Mouse (Mus musculus) intestine, embryonic 15.5 days (tissue): ENCODE measurements around the gene Dcaf8. TPM values are rescaled to one million over a fixed set of nuclear protein-coding genes. Genes with fewer than 3 reads are reported as not detected.
"Not testable (repeated sequence)": the region's sequence is repeated elsewhere in the genome, so short reads cannot be mapped to it uniquely, and the experiment has no call there.

Experiments
- ATAC-seq: fragments of 200-750 bp; cut with Nextera tagmentation; 2 replicates; pipeline ENCODE4 v1.8.0; 2017; ENCODE audit warnings: moderate TSS enrichment, moderate library complexity
- H3K27ac ChIP-seq: fragments of 300-500 bp; sonication (generic); 2 replicates; pipeline ENCODE4 v1.5.1; 2015; ENCODE audit warnings: mild to moderate bottlenecking, inconsistent platforms
- H3K27me3 ChIP-seq: fragments of 300-500 bp; sonication (generic); replicated peaks from 2 replicates; pipeline ENCODE4 v1.6.1; 2015; ENCODE audit warnings: inconsistent platforms
- H3K36me3 ChIP-seq: fragments of 300-500 bp; sonication (generic); 2 replicates; pipeline ENCODE4 v1.6.1; 2015; ENCODE audit warnings: inconsistent platforms
- H3K4me1 ChIP-seq: fragments of 300-500 bp; sonication (generic); replicated peaks from 2 replicates; pipeline ENCODE4 v1.6.1; 2015; ENCODE audit warnings: inconsistent platforms
- H3K4me2 ChIP-seq: fragments of 300-500 bp; sonication (generic); replicated peaks from 2 replicates; pipeline ENCODE4 v1.6.1; 2015; ENCODE audit warnings: mild to moderate bottlenecking, inconsistent platforms
- H3K4me3 ChIP-seq: fragments of 300-500 bp; sonication (generic); replicated peaks from 2 replicates; pipeline ENCODE4 v1.5.1; 2015; ENCODE audit warnings: inconsistent platforms
- H3K9ac ChIP-seq: fragments of 300-500 bp; sonication (generic); 2 replicates; pipeline ENCODE4 v1.6.1; 2015; ENCODE audit warnings: inconsistent platforms
- H3K9me3 ChIP-seq: fragments of 300-500 bp; sonication (generic); 2 replicates; pipeline ENCODE4 v1.6.1; 2016; ENCODE audit warnings: inconsistent platforms
- WGBS: fragments of 180-500 bp; shearing (Covaris S2); methylation state at CpG from one replicate; pipeline ENCODE4 v1.1.7; 2015; 5-methylcytosine and 5-hydroxymethylcytosine counted together
- polyA plus RNA-seq: library from polyadenylated mRNA; unstranded; fragments of >200 nt; fragmentation: Nextera tagmentation; extraction: Ambion mirVana; gene quantifications from 2 replicates; pipeline ENCODE4 v1.2.1, GENCODE M21; 2015

Dcaf8 gene
- polyA plus RNA-seq, 1 experiment from 2014 or later, result 101 TPM

GRCm38 (mm10) chr1:172242401-172242800 is 94.5 kb downstream of the Dcaf8 start:
- Histone ChIP-seq H3K4me2 (no peak overlapping the region), H3K9ac (no peak overlapping the region), H3K27me3 (0 out of 2 replicates have a peak, but pooled peaks cover 4% of the 10 kb centered on the region), H3K9me3 (no peaks in the 10 kb centered on the region), H3K27ac (no peak overlapping the region), H3K4me1 (no peaks in the 10 kb centered on the region), H3K36me3 (no peaks in the 10 kb centered on the region), H3K4me3 (no peak overlapping the region)
- WGBS, result 66% methylated on average over 2 of the region's 2 CpGs
- ATAC-seq, result no peak

GRCm38 (mm10) chr1:172243547-172244205 is 95.8 kb downstream of the Dcaf8 start:
- Histone ChIP-seq H3K9me3 (no peaks in the 10 kb centered on the region), H3K4me1 (no peaks in the 10 kb centered on the region), H3K9ac (no peak overlapping the region), H3K4me2 (peak overlapping the region; percentile 18; the same call in 1 of the 2 replicates), H3K4me3 (no peak overlapping the region), H3K27ac (no peak overlapping the region), H3K27me3 (0 out of 2 replicates have a peak, but pooled peaks cover 4% of the 10 kb centered on the region), H3K36me3 (no peaks in the 10 kb centered on the region)
- WGBS, result 26% methylated on average over 16 of the region's 16 CpGs
- no peak for ATAC-seq

- H3K9me3 ChIP-seq, H3K4me1 ChIP-seq, H3K4me3 ChIP-seq, ATAC-seq, H3K9ac ChIP-seq, H3K36me3 ChIP-seq, H3K27ac ChIP-seq, H3K27me3 ChIP-seq: not testable (repeated sequence)
- peak overlapping the region; percentile 26; the same call in 1 of the 2 replicates for H3K4me2 ChIP-seq
- WGBS, result 38% methylated on average over 23 of the region's 23 CpGs
Measured at GRCm38 (mm10) chr1:172244645-172245044, 96.8 kb downstream of the Dcaf8 start.

Other genes starting within 250 kb of the Dcaf8 start
- 0.88 TPM in 2 replicates for gene Slamf6, start 230.6 kb upstream of the Dcaf8 start, polyA plus RNA-seq
- gene Vangl2, start 119.6 kb upstream of the Dcaf8 start, polyA plus RNA-seq, result 8.9 and 10.1 TPM in 2 replicates
- gene Nhlh1, start 90.5 kb upstream of the Dcaf8 start, polyA plus RNA-seq, result 0.06 and 0.09 TPM in 2 replicates
- gene Copa, start 65.6 kb upstream of the Dcaf8 start, polyA plus RNA-seq, result 201 and 203 TPM in 2 replicates
- gene Ncstn, start 65.3 kb upstream of the Dcaf8 start, polyA plus RNA-seq, result 135 and 136 TPM in 2 replicates
- gene Pex19, start 21.3 kb upstream of the Dcaf8 start, polyA plus RNA-seq, result 143 and 144 TPM in 2 replicates
- 86.4 and 89.0 TPM in 2 replicates for gene Pea15a, start 58.7 kb downstream of the Dcaf8 start, polyA plus RNA-seq
- 18.4 and 20.2 TPM in 2 replicates for gene Casq1, start 71.8 kb downstream of the Dcaf8 start, polyA plus RNA-seq
- not detected in 2 replicates for gene Atp1a4, start 110.3 kb downstream of the Dcaf8 start, polyA plus RNA-seq
- gene Igsf8, start 113.6 kb downstream of the Dcaf8 start, polyA plus RNA-seq, result 46.1 and 53.3 TPM in 2 replicates
- gene Atp1a2, start 150.0 kb downstream of the Dcaf8 start, polyA plus RNA-seq, result 3.3 TPM in 2 replicates
- 0.08 TPM in 1 of 2 replicates, not detected in the other for gene Kcnj9, start 181.2 kb downstream of the Dcaf8 start, polyA plus RNA-seq
- gene Kcnj10, start 193.1 kb downstream of the Dcaf8 start, polyA plus RNA-seq, result 0.08 TPM in 2 replicates
- 6.3 and 6.4 TPM in 2 replicates for gene Pigm, start 228.5 kb downstream of the Dcaf8 start, polyA plus RNA-seq